Mouse (Mus musculus) megakaryocyte-erythroid progenitor cell, adult 5-6 weeks (primary cell): ENCODE measurements around the gene Mapk7. TPM values are rescaled to one million over a fixed set of nuclear protein-coding genes. Genes with fewer than 3 reads are reported as not detected.

ENCODE experiments used
- ATAC-seq: replicated peaks from 2 replicates; pipeline ENCODE4 v1.8.0; 2016; ENCODE audit warnings: mild to moderate bottlenecking, inconsistent platforms; ENCODE audit not compliant: severe bottlenecking, poor library complexity, low FRiP score, low TSS enrichment
- total RNA-seq, 2 experiments: library from RNA; stranded (forward) in 1 of 2; stranded (reverse) in 1 of 2; fragments of 200-1000, 215-1000 nt in 1 of 2; fragments of >200 nt in 1 of 2; fragmentation: Nextera tagmentation in 1 of 2; gene quantifications; 2 replicates each; pipeline ENCODE4 v1.2.3; 2014 to 2017

Mapk7 gene
- total RNA-seq, 2 experiments from 2014 or later = 6.8 to 9.5 TPM

- ATAC-seq = no peak
Measured at GRCm38 (mm10) chr11:61476786-61477382, 17.3 kb downstream of the Mapk7 start.

- ATAC-seq = no peak
Measured at GRCm38 (mm10) chr11:61473630-61474029, 20.6 kb downstream of the Mapk7 start.

DNA sequence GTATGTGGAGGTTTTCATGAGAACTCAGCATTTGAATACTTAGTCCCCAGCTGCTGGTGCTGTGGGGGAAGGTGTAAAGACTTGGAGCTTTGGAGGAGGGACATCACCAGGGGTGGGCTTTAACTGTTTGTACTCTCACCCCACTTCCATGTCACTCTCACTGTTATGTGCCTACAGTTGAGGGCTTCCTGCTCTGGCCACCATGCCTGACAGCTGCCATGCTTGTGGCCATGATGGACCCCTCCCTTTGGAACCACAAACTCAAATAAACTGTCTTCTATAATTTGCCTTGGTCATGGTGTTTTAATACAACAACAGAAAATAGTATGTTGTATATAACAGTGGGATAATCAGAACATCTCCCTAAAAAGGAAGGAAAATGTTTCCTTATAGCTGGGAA, 23.3 kb downstream of the Mapk7 start:
- ATAC-seq = no peak

- ATAC-seq = no peak
Measured at GRCm38 (mm10) chr11:61469317-61469917, 24.8 kb downstream of the Mapk7 start.

GRCm38 (mm10) chr11:61468534-61468933, 25.7 kb downstream of the Mapk7 start:
- ATAC-seq = no peak

DNA sequence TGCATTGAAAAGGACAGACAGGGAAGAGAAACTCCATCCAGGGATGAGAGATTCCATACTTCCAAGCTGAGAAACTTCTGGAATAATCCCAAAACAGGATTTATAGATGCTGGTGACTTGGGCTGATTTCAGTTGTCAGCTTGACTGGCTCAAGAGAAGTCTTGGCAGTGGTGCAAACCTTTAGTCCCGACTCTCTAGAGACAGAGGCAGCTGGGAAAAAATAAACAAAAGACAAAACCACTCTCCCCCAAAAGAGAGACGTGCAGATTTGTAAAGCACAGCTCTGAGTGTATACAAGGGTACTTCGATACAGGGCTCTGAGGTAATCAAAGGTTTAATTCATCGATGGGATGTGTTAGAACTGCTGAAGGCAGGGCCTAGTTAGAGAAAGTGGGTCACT, 28.8 kb downstream of the Mapk7 start:
- ATAC-seq = no peak

GRCm38 (mm10) chr11:61464071-61464470, 30.1 kb downstream of the Mapk7 start:
- ATAC-seq = no peak

- ATAC-seq = no peak
Measured at GRCm38 (mm10) chr11:61449499-61450292, 44.5 kb downstream of the Mapk7 start.

GRCm38 (mm10) chr11:61448599-61449225, 45.5 kb downstream of the Mapk7 start:
- ATAC-seq = no peak

DNA sequence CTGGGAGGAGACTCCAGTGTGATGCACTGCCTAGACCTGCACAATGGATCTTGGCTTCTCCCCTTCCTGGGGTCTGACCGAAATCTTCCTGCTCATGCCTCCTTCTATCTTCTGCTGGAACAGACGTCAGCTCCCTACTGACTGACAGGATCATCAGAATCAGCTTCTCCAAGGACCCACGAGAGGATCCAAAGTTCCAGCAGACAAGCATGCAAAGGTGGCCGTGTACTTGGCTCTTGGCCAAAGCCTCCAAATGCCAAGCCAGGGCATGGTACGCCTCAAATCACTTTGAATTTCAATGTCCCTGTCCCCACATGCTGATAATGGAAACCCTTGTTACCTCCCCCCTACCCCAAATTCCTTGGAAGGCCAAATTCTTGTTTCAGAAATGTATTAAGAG, 46.2 kb downstream of the Mapk7 start:
- no peak for ATAC-seq

DNA sequence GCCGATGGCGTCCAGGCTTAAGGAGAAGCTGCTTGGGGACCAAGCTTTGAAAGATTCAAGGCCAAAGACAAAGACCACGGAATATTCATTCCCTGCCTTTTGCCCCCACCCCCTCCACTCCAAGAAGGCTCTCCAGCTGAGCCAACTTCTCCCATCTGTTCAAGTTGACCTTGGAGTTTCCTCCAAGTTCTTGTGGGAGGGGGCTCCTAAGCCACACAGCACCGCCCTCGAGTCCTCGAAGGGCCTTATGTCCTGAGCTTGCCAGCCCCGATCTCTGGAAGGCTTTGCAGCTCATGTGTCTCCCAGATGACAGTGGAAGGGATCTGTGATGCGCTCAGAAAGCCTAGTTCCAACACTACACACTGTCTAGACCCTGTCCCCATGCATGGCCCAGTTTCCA, 46.9 kb downstream of the Mapk7 start:
- ATAC-seq = no peak

DNA sequence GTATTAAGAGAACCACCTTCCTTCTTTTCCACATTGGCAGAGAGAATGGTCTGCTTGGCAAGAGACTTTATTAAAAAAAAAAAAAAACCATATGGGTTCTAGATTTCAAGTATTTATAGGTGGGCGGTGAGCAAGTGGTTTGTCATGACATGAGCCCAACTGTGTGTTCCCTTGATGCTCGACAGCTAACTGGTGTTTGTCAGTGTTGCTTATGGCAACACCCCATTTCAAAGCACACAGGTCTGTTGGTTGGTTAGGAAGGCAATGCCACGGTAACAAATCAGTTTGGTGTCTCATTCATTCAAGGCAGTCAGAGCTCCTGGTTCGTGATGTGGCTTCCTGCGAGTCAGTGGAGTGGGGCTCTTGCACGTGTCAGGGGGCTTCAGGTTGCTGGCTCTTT, 50.4 kb downstream of the Mapk7 start:
- ATAC-seq = no peak

- no peak for ATAC-seq
Measured at GRCm38 (mm10) chr11:61441670-61442069, 52.5 kb downstream of the Mapk7 start.

- ATAC-seq = no peak
Measured at GRCm38 (mm10) chr11:61440416-61440815, 53.8 kb downstream of the Mapk7 start.

- no peak for ATAC-seq
Measured at GRCm38 (mm10) chr11:61439170-61439569, 55.0 kb downstream of the Mapk7 start.

Other genes starting within 250 kb of the Mapk7 start
- 10.6 and 15.4 TPM in 2 replicates for gene Aldh3a2, start 226.9 kb downstream of the Mapk7 start, total RNA-seq (2014; fragmentation: Nextera tagmentation)
- 10.8 and 30.6 TPM in 2 replicates for gene Aldh3a2, start 226.9 kb downstream of the Mapk7 start, total RNA-seq (2017)
- not detected in 2 replicates for gene Slc47a2, start 151.5 kb downstream of the Mapk7 start, total RNA-seq (2014; fragmentation: Nextera tagmentation)
- gene Slc47a2, start 151.5 kb downstream of the Mapk7 start, total RNA-seq (2017) = not detected in 2 replicates
- not detected in 2 replicates for gene Slc47a1, start 116.1 kb downstream of the Mapk7 start, total RNA-seq (2014; fragmentation: Nextera tagmentation)
- gene Slc47a1, start 116.1 kb downstream of the Mapk7 start, total RNA-seq (2017) = not detected in 2 replicates
- not detected in 2 replicates for gene Rnf112, start 40.3 kb downstream of the Mapk7 start, total RNA-seq (2014; fragmentation: Nextera tagmentation)
- gene Rnf112, start 40.3 kb downstream of the Mapk7 start, total RNA-seq (2017) = not detected in 2 replicates
- gene Mfap4, start 9.0 kb downstream of the Mapk7 start, total RNA-seq (2014; fragmentation: Nextera tagmentation) = not detected in 2 replicates
- gene Mfap4, start 9.0 kb downstream of the Mapk7 start, total RNA-seq (2017) = not detected in 2 replicates
- gene B9d1, start 10.7 kb upstream of the Mapk7 start, total RNA-seq (2014; fragmentation: Nextera tagmentation) = 4.3 and 8.6 TPM in 2 replicates
- gene B9d1, start 10.7 kb upstream of the Mapk7 start, total RNA-seq (2017) = 3.4 and 10.4 TPM in 2 replicates
- gene Epn2, start 85.3 kb upstream of the Mapk7 start, total RNA-seq (2014; fragmentation: Nextera tagmentation) = 2.2 TPM in 1 of 2 replicates, not detected in the other
- gene Epn2, start 85.3 kb upstream of the Mapk7 start, total RNA-seq (2017) = 0.38 and 4.1 TPM in 2 replicates
- gene Grap, start 158.9 kb upstream of the Mapk7 start, total RNA-seq (2014; fragmentation: Nextera tagmentation) = 2.2 and 2.4 TPM in 2 replicates
- 1.3 TPM in 1 of 2 replicates, not detected in the other for gene Grap, start 158.9 kb upstream of the Mapk7 start, total RNA-seq (2017)
- not detected in 2 replicates for gene Fam83g, start 189.7 kb upstream of the Mapk7 start, total RNA-seq (2014; fragmentation: Nextera tagmentation)
- gene Fam83g, start 189.7 kb upstream of the Mapk7 start, total RNA-seq (2017) = not detected in 2 replicates
- gene Slc5a10, start 226.4 kb upstream of the Mapk7 start, total RNA-seq (2014; fragmentation: Nextera tagmentation) = not detected in 2 replicates
- gene Slc5a10, start 226.4 kb upstream of the Mapk7 start, total RNA-seq (2017) = not detected in 2 replicates